Mouse (Mus musculus): Measurements from ENCODE around the gene Ryr2. TPM values are rescaled to one million over a fixed set of nuclear protein-coding genes. Genes with fewer than 3 reads are reported as not detected.

Gene Ryr2
- polyA plus RNA-seq, 2 experiments = 0.37 to 0.79 TPM

DNA sequence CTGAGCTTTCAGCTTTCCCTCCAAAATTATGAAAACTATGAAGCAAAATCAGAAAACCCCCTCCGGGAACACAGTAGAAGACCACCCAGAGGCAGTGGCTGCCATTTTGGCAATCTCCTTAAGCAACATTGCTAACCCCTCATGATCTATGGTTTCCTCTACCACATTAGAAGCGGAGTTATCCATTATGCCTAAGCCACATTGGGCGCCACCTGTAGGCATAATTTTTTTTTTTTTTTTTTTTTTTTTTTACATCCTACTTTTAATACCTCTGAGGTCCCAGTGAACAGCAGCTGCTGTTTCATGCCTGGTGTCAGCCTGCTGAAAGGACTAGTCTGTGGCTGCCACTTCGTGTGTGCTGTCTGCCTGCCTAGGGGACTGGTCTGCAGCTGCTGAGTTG lies 42.2 kb downstream of the Ryr2 start:
- 80% methylated on average over 4 of the region's 4 CpGs for WGBS

DNA sequence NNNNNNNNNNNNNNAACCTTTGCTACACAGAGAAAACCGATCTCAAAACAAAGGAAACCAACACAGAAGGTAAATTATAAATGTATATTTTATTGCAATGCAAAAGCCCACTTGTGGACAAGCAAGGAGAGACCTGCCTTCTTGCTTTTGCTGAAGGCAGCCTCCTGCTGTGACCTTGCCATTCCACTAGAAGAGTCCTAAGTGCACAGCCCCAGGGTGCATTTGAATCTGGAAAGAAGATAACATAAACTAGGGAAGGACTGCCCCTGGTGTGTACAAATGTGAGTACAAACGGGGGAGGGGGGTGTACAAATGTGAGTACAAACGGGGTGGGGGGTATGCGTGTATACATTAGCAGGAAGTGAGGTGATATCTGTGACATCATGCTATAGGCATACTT lies 43.2 kb downstream of the Ryr2 start:
- Histone ChIP-seq H3K4me2 (replicated peaks; ENCODE audit: low read depth, low read length, severe bottlenecking) (no peak overlapping the region), H3K36me3 (ENCODE audit: control insufficient read depth, insufficient read depth, low read length) (no peaks in the 10 kb centered on the region), H3K27me3 (ENCODE audit: control insufficient read depth, insufficient read depth, low read length) (no peaks in the 10 kb centered on the region), H3K4me1 (ENCODE audit: control insufficient read depth, insufficient read depth, low read length) (no peaks in the 10 kb centered on the region), H3K9me3 (ENCODE audit: control insufficient read depth, low read length) (no peaks in the 10 kb centered on the region), H3K4me3 (replicated peaks; ENCODE audit: low read length) (no peak overlapping the region), H3K27ac (replicated peaks; ENCODE audit: low read depth, low read length) (no peak overlapping the region), H3K9ac (ENCODE audit: low read depth, low read length, severe bottlenecking) (no peak overlapping the region)
- ATAC-seq (ENCODE audit: low FRiP score, low read depth) (no peak), DNase-seq (ENCODE audit: low spot score) (no peak)
- no peak for TF ChIP-seq POLR2A (IDR thresholded peaks at IDR 0.05; ENCODE audit: borderline replicate concordance, extremely low read depth, insufficient read depth, insufficient read length)
- WGBS = 80% methylated on average over 4 of the region's 4 CpGs

More for the DNA sequence above, 42.2 kb downstream of the Ryr2 start:
- no peak for TF ChIP-seq POLR2A (IDR thresholded peaks at IDR 0.05; ENCODE audit: borderline replicate concordance, extremely low read depth, insufficient read depth, insufficient read length)
- H3K9ac ChIP-seq (ENCODE audit: low read depth, low read length, severe bottlenecking) = no peak overlapping the region
- DNase-seq (ENCODE audit: low spot score) (no peak), ATAC-seq (ENCODE audit: low FRiP score, low read depth) (no peak)
- no peak overlapping the region for H3K4me3 ChIP-seq (replicated peaks; ENCODE audit: low read length)
- H3K9me3 ChIP-seq (ENCODE audit: control insufficient read depth, low read length) = no peaks in the 10 kb centered on the region
- no peaks in the 10 kb centered on the region for H3K36me3 ChIP-seq (ENCODE audit: control insufficient read depth, insufficient read depth, low read length)
- H3K27me3 ChIP-seq (ENCODE audit: control insufficient read depth, insufficient read depth, low read length) = no peaks in the 10 kb centered on the region
- no peaks in the 10 kb centered on the region for H3K4me1 ChIP-seq (ENCODE audit: control insufficient read depth, insufficient read depth, low read length)
- H3K4me2 ChIP-seq (replicated peaks; ENCODE audit: low read depth, low read length, severe bottlenecking) = no peak overlapping the region
- no peak overlapping the region for H3K27ac ChIP-seq (replicated peaks; ENCODE audit: low read depth, low read length)

DNA sequence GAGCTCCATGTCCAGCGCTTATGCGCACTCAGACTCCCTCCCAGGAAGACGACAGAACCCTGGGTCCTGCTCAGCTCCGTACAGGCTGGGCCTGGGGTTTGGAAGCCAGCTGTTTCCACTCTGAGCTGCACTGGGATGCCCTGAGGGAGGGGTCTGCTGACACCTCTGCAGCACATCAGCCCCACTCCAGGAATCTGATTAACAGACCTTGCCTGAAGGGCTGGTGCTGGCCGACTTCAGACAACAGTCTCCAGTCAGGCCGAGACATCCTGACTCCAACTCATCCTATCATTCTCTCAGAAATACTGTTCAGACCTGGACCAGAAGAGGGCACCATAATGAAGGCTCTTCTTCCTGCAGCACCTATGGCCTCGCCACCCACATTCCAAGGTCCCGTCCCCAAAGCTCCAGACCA lies 49.4 kb downstream of the Ryr2 start:
- ATAC-seq (ENCODE audit: low FRiP score, low read depth) (no peak), DNase-seq (ENCODE audit: low spot score) (no peak)
- 42% methylated on average over 8 of the region's 8 CpGs for WGBS
- no peaks in the 10 kb centered on the region for H3K9me3 ChIP-seq (ENCODE audit: control insufficient read depth, low read length)
- no peaks in the 10 kb centered on the region for H3K27me3 ChIP-seq (ENCODE audit: control insufficient read depth, insufficient read depth, low read length)
- H3K4me2 ChIP-seq (replicated peaks; ENCODE audit: low read depth, low read length, severe bottlenecking) = no peak overlapping the region
- H3K4me3 ChIP-seq (replicated peaks; ENCODE audit: low read length) = no peak overlapping the region
- no peak for TF ChIP-seq POLR2A (IDR thresholded peaks at IDR 0.05; ENCODE audit: borderline replicate concordance, extremely low read depth, insufficient read depth, insufficient read length)
- H3K4me1 ChIP-seq (ENCODE audit: control insufficient read depth, insufficient read depth, low read length) = no peaks in the 10 kb centered on the region
- H3K36me3 ChIP-seq (ENCODE audit: control insufficient read depth, insufficient read depth, low read length) = no peaks in the 10 kb centered on the region
- H3K27ac ChIP-seq (replicated peaks; ENCODE audit: low read depth, low read length) = no peak overlapping the region
- no peak overlapping the region for H3K9ac ChIP-seq (ENCODE audit: low read depth, low read length, severe bottlenecking)

DNA sequence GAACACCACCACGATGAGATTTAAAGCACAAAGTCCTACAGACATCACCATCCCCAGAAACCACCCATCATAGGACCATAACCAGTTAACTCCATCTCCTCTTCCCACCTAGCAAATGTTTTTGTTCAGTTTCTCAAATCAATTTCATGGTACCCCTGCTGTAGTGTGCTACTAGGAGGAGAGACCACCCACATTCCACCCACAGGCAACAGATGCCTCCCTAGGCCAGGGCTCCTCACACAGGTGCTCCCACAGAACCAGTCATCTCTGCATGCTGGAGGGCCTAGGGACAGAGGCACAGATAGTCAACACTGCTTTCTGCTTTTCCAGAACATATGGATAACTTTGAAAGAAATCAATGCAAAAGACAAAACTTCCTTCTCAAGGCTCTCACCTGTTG lies 50.8 kb downstream of the Ryr2 start:
- no peak overlapping the region for H3K9ac ChIP-seq (ENCODE audit: low read depth, low read length, severe bottlenecking)
- no peaks in the 10 kb centered on the region for H3K4me1 ChIP-seq (ENCODE audit: control insufficient read depth, insufficient read depth, low read length)
- no peak overlapping the region for H3K4me2 ChIP-seq (replicated peaks; ENCODE audit: low read depth, low read length, severe bottlenecking)
- WGBS = 71% methylated on average over 1 of the region's 1 CpGs
- H3K9me3 ChIP-seq (ENCODE audit: control insufficient read depth, low read length) = no peaks in the 10 kb centered on the region
- ATAC-seq (ENCODE audit: low FRiP score, low read depth) = no peak
- H3K4me3 ChIP-seq (replicated peaks; ENCODE audit: low read length) = no peak overlapping the region
- no peaks in the 10 kb centered on the region for H3K36me3 ChIP-seq (ENCODE audit: control insufficient read depth, insufficient read depth, low read length)
- H3K27me3 ChIP-seq (ENCODE audit: control insufficient read depth, insufficient read depth, low read length) = no peaks in the 10 kb centered on the region
- TF ChIP-seq POLR2A (IDR thresholded peaks at IDR 0.05; ENCODE audit: borderline replicate concordance, extremely low read depth, insufficient read depth, insufficient read length) = no peak
- DNase-seq (ENCODE audit: low spot score) = no peak
- H3K27ac ChIP-seq (replicated peaks; ENCODE audit: low read depth, low read length) = no peak overlapping the region

DNA sequence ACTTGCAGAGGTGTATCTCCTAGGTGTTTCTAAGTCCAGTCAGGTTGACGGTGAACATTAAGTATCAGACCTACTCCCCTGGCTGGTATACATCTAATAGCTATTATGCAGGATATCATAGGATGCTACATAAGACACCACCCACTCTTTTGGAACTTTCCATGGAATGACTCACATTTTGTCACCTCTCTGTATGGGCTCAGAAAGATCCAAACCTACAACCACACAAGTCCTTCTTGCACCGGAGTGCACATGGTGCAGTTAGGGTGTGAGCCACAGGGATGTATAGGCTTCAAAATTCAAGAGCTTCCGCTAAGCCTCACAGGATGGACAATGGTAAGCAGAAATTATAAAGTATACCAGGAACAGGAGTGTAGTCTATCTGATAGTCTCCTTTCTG lies 52.8 kb downstream of the Ryr2 start:
- H3K9ac ChIP-seq (ENCODE audit: low read depth, low read length, severe bottlenecking) = no peak overlapping the region
- H3K9me3 ChIP-seq (ENCODE audit: control insufficient read depth, low read length) = no peaks in the 10 kb centered on the region
- no peak overlapping the region for H3K4me3 ChIP-seq (replicated peaks; ENCODE audit: low read length)
- no peak overlapping the region for H3K4me2 ChIP-seq (replicated peaks; ENCODE audit: low read depth, low read length, severe bottlenecking)
- ATAC-seq (ENCODE audit: low FRiP score, low read depth) (no peak), DNase-seq (ENCODE audit: low spot score) (no peak)
- H3K36me3 ChIP-seq (ENCODE audit: control insufficient read depth, insufficient read depth, low read length) = no peaks in the 10 kb centered on the region
- H3K27me3 ChIP-seq (ENCODE audit: control insufficient read depth, insufficient read depth, low read length) = no peaks in the 10 kb centered on the region
- WGBS = 88% methylated on average over 3 of the region's 3 CpGs
- TF ChIP-seq POLR2A (IDR thresholded peaks at IDR 0.05; ENCODE audit: borderline replicate concordance, extremely low read depth, insufficient read depth, insufficient read length) = no peak
- no peaks in the 10 kb centered on the region for H3K4me1 ChIP-seq (ENCODE audit: control insufficient read depth, insufficient read depth, low read length)
- no peak overlapping the region for H3K27ac ChIP-seq (replicated peaks; ENCODE audit: low read depth, low read length)

DNA sequence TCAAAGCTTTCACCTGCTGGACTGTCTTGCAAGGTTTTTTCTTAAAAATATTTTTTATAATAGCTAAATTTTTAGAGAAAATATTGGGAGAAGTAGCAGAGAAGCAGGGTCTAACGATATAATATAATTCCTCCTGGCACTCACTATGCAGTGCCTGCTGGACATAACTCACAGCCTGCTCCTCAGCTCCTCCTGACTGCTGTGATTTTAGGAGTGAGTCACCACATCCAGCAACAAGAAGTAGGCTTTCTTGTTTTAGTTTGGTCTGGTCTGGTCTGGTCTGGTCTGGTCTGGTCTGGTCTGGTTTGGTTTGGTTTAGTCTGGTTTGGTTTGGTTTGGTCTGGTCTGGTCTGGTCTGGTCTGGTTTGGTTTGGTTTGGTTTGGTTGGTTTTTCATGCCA lies 55.9 kb downstream of the Ryr2 start:
- ATAC-seq (ENCODE audit: low FRiP score, low read depth) = no peak
- Histone ChIP-seq H3K27ac (replicated peaks; ENCODE audit: low read depth, low read length) (no peak overlapping the region), H3K36me3 (ENCODE audit: control insufficient read depth, insufficient read depth, low read length) (no peaks in the 10 kb centered on the region), H3K9ac (ENCODE audit: low read depth, low read length, severe bottlenecking) (no peak overlapping the region), H3K4me1 (ENCODE audit: control insufficient read depth, insufficient read depth, low read length) (no peaks in the 10 kb centered on the region), H3K9me3 (ENCODE audit: control insufficient read depth, low read length) (no peaks in the 10 kb centered on the region), H3K27me3 (ENCODE audit: control insufficient read depth, insufficient read depth, low read length) (no peaks in the 10 kb centered on the region), H3K4me3 (replicated peaks; ENCODE audit: low read length) (no peak overlapping the region), H3K4me2 (replicated peaks; ENCODE audit: low read depth, low read length, severe bottlenecking) (no peak overlapping the region)
- TF ChIP-seq POLR2A (IDR thresholded peaks at IDR 0.05; ENCODE audit: borderline replicate concordance, extremely low read depth, insufficient read depth, insufficient read length) = no peak
- no peak for DNase-seq (ENCODE audit: low spot score)
- WGBS = 91% methylated on average over 1 of the region's 1 CpGs

All from limb, embryonic 14.5 days (tissue).